Mouse (Mus musculus): ENCODE results near the gene Gprc5c. TPM values are rescaled to one million over a fixed set of nuclear protein-coding genes. Genes with fewer than 3 reads are reported as not detected.

Gene Gprc5c
- total RNA-seq, 2 experiments from 2014 or later, result 58.5 to 63.6 TPM

GRCm38 (mm10) chr11:114833166-114833565 is 17.8 kb upstream of the Gprc5c start:
- DNase-seq, result no peak

GRCm38 (mm10) chr11:114843818-114844463 is 7.0 kb upstream of the Gprc5c start:
- peak; percentile 69 for DNase-seq

GRCm38 (mm10) chr11:114844464-114845220 is 6.3 kb upstream of the Gprc5c start:
- DNase-seq, result no peak

- no peak for DNase-seq
Measured at GRCm38 (mm10) chr11:114846336-114846735, 4.6 kb upstream of the Gprc5c start.

GRCm38 (mm10) chr11:114847008-114847407 is 3.9 kb upstream of the Gprc5c start:
- no peak for DNase-seq

- DNase-seq, result no peak
Measured at GRCm38 (mm10) chr11:114849572-114849971, 1.4 kb upstream of the Gprc5c start.

DNA sequence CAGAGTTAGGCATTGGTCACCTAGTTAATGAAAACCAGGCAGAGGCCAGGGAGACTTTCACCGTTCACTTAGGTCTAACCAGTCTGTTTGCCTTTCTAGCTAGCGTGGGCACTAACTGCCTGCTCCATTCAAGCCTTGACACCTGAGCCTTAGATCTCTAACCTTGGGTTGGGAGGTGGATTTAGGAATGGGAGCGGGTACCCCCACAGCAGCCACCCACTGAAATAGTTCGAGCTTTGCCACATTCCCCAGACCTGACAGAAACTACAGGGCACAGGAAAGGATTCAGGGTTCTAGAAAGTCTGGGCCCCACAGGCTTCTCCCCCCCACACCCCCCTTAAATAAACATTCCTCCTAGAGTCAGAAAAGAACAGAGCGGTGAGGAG is 893 bp upstream of the Gprc5c start:
- DNase-seq, result no peak

DNA sequence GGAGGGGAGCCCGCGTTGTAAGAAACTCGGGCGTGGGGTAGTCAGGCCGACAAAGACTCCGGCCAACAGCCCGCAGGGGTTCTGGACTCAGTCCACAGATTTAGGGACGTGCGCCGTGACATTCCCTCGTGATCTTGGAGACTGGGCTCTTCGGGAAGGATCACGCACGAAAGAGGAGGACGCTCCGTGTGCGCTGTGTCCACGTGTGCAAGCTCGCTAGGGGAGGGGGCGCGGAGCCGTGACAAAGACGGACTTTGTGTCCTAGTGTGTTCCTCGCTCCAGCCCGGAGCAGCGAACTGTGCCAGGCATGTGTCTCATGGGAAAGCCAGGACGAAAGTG is 286 bp downstream of the Gprc5c start:
- DNase-seq, result no peak

- peak; percentile 79 for DNase-seq
Measured at GRCm38 (mm10) chr11:114851608-114852310, 807 bp downstream of the Gprc5c start.

DNA sequence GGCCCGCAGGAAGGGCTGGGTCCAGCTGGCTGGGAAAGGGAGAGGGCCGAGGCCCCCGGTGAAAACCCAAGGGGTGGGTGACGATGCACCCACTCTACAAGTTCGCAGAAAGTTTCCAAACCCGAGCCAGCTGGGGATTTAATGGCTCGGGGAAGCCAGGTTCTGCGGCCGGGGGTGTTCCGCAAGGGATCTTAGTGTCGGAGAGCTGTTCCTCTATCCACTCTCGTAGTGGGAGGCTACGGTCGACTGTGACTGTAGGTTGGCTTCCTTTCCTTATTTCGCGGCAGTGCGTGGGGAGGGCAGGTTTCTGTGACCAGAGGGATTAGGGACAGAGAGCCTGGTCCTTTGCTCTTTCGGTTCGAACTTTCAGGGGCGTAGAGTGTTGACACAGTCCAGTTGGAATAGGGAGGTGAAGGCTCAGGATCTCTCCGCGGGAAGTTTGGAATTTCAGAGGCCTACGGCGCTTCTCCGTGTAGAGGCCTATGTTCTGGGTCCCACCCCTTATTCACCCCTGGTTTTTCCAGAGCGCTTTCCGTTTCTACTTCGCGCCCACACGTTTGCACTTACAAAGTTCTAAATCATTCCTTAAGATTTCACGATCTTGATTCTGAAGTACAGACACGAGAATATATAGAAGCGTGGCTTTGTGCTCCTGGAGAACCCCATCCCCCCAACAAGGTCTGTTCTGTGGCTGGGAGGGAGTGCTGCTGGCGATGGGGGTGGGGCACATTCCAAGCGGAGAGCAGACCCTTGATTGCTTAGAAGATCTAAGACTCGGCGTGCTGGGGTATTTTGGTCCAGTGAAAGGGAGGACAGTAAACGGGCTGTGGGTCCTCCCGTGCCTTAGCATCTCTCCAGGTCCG is 1.6 kb downstream of the Gprc5c start:
- DNase-seq, result no peak

DNA sequence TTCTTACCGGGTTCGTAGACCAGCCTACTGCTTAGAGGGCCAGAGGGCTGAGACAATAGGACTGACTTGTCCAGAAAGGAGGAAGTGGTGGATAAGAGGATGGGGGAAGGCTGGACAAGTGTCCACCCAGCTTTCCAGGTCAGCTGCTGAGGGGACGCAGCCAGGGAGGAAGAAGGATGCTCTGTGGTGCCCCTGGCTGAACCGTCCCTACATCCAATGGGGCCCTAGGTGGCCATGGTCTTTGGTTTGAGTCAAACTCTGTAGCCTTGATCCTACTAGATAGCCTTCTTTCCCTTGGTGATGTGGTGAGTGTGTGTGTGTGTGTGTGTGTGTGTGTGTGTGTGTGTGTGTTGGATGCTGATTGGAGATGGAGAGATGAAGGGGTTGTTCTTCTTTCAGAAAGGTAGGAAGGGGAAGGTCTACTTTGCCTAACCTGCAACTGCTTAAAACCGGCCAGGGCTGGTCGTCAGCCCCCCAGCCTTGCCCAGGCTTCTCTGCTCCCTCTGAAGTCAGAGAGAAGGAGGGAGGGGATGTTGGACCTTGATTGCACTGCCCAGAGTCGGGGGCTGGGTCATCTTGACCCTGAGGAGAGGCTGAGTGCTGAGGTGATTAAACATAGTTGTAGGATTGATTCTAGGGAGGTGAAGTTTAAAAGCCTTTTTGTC is 2.4 kb downstream of the Gprc5c start:
- no peak for DNase-seq

GRCm38 (mm10) chr11:114854581-114854980 is 3.6 kb downstream of the Gprc5c start:
- DNase-seq, result no peak

- DNase-seq, result no peak
Measured at GRCm38 (mm10) chr11:114856125-114856524, 5.2 kb downstream of the Gprc5c start.

GRCm38 (mm10) chr11:114858641-114859040 is 7.7 kb downstream of the Gprc5c start:
- no peak for DNase-seq

DNA sequence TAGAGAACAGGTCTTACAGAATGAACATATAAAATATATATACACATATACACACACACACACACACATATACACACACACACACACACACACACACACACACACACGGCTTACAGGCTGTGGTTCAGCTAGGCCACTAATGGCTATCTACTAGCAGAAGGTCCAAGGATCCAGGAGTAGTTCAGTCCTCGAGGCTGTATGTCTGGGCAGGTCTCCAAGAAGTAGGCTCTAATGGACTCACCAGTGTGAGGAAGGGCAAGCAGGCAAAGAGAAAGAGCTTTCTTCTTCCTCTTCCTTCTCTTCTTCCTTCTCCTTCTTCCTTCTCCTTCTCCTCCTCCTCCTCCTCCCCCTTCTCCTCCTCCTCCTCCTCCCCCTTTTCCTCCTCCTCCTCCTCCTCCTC is 10.1 kb downstream of the Gprc5c start:
- DNase-seq, result no peak

DNA sequence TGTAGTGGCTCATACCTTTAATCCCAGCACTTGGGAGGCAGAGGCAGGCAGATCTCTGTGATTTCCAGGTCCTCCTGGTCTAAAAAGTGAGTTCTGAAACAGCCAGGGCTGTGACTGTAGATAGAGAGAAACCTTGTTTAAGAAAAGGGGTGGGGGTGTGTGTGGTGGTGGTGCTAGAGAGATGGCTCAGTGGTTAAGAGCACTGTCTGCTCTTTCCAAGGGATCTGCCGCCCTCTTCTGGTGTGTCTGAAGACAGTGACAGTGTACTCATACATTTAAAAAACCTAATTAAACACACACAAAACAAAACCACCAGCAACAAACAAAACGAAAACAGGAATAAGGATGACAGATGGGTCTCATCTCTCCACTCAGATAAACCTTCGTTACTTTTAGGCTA is 11.7 kb downstream of the Gprc5c start:
- DNase-seq, result no peak

- DNase-seq, result no peak
Measured at GRCm38 (mm10) chr11:114863918-114864420, 13.0 kb downstream of the Gprc5c start.

- peak; percentile 31 for DNase-seq
Measured at GRCm38 (mm10) chr11:114865999-114866398, 15.0 kb downstream of the Gprc5c start.

- DNase-seq, result peak; percentile 34
Measured at GRCm38 (mm10) chr11:114866486-114867360, 15.8 kb downstream of the Gprc5c start.

Measured in gastrocnemius, postnatal 10 days (tissue).